Mouse (Mus musculus): ENCODE data around the gene Xk. TPM values are rescaled to one million over a fixed set of nuclear protein-coding genes. Genes with fewer than 3 reads are reported as not detected.
"Not testable (repeated sequence)": the region's sequence is repeated elsewhere in the genome, so short reads cannot be mapped to it uniquely, and the experiment has no call there.

The Xk gene
- total RNA-seq, 2 experiments from 2014 or later, result 2.2 to 2.8 TPM

DNA sequence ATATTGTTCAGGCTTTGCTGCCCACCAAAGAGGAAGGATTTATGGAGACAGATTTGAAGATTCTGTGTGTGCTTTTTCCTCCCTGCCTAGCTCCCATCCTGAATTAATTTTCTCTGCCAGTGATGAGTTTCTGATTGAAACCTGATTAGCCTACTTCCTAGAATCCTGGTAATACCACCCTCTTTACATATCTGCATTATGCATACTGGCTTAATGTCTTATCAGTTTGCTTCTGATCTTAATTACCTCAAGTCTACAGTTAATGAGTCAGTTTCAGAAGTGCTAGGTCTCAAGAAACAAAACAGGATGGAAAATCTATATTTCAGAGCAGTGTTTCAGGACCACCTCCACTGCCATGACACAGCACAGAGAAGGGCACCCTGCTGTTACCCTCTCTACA is 43.9 kb downstream of the Xk start:
- DNase-seq, result not testable (repeated sequence)

DNA sequence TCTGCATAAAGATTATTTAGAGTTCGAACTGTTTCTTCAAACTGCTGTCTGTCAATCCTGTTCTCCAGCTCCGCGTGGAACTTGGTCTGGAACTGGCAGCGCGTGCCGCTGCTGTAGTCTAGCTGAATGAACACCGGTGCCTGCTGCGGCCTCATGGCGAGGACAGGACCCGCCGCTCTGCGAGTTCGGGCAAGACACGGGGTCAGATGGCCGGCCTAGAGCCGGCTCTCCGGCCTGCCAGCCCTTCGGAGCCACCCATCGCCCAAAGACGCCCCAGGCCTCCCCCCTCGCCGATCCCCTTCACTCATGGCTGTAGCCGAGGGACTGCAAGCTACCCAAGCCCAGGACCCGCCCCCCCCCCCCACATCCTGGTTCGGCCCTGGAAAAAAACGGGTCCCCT is 55.4 kb downstream of the Xk start:
- DNase-seq, result not testable (repeated sequence)

DNA sequence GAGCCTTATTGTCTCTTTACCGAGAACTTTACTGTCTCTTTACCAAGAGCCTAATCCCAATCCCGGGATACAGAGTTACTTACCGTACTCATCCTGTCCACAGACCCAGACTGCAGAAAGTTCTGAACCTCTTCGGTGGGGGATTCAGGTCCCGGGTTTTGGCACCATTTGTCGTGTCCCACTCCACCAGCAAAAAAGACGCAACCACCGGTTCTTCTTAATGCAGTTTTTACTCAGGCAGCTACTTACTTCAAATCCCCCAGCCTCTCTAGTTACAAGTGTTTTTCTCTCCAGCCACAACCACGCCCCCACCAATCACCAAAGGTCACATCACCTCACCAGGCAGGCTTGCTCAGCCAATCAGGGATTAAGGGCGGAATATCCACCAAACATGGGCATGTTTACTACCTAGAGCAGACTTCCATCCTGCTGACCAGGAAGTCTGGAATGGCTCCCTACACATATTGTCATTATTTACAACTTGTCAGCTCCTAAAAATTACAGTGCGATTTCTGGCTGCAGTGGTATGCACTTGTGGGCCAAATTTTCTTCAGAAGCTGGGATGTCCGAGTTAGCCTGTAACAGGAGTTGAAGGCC is 59.9 kb downstream of the Xk start:
- not testable (repeated sequence) for DNase-seq

DNA sequence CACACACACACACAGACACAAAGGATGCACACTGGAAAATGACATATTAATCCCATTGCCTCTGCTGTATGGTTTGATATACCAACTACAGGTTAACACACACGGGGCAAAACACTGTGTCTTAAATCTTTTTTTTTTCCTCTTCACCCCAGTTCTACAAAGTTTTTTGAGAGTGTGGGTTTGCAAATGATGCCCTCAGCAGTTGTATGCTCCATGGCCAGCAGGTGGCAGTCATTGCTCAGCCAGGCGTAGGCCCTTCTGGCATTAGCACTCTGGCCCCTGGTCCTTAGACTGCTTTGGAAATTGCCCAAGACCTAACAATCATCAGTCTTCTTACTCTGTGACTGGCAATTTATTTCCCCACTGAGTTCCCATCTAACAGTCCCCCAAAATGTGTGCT is 60.5 kb downstream of the Xk start:
- DNase-seq, result peak; percentile 44

DNA sequence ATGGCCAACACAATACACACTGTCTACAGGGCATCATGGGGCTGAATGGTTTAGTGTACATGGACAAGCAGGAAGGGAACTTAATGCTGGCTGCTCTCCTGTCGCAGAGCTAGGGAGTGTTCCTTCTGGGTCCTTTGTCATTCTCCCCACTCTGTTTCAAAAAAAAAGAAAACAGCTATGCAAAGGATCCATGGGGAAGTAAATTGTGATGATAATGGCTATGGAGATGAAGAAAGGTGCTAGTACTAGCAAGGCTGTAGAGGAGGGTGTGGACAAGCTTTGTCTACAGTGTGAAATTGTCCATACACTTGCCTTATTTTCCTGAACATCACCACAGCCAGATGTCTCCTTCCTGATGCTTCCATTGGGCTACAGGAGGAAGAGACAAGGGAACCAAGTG is 62.4 kb downstream of the Xk start:
- not testable (repeated sequence) for DNase-seq

DNA sequence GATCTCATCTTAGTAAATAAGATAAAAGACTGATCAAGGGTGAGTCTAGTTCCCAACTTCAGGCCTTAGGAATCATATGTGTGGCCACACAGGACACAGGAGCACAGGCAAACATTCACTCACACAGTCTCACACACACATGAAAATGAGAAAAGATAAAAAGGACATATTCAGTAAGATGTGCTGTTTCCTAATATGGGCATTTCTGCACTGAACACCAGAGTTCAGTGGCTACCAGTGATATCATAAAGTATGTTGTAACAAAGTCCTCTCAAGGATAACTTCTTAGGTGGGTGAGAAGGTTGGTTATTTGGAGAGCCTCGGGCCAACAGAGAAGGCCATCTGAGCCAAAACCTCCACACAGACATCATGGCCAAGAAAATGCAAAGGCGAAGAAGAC is 77.8 kb downstream of the Xk start, which contains the start of gene H2al1k:
Gene H2al1k, plus strand, starts transcription at position 301 of the 400 bp plus-strand sequence.
- DNase-seq, result not testable (repeated sequence)

Other genes starting within 250 kb of the Xk start
- gene Fthl17e, start 239.3 kb upstream of the Xk start, total RNA-seq (2021), result not detected
- gene Fthl17f, start 209.7 kb upstream of the Xk start, total RNA-seq (2021), result not detected
- not detected for gene 4930402K13Rik, start 168.2 kb upstream of the Xk start, total RNA-seq (2021)
- 1 to 10 TPM; 2.1 to 2.9 TPM for gene Lancl3, start 72.9 kb upstream of the Xk start, total RNA-seq (2021)
- gene Gm14862, start 15.9 kb upstream of the Xk start, total RNA-seq (2021), result not detected
- under 1 TPM in 1 of 2 experiments, not detected in 1; 0.82 TPM for gene H2al1m, start 11.0 kb downstream of the Xk start, total RNA-seq (2021)
- gene H2al1k, start 77.9 kb downstream of the Xk start, total RNA-seq (2021), result not detected
- gene Cybb, start 215.0 kb downstream of the Xk start, total RNA-seq (2021), result 1 to 10 TPM; 8.3 to 9.3 TPM

All from adrenal gland, postnatal 10 days (tissue).